Mouse (Mus musculus): ENCODE data around the gene Msmp.
A peak's percentile ranks its signal among the peaks of the same experiment; 100 is the strongest.

Msmp gene

GRCm38 (mm10) chr4:43593453-43593852 lies 9.2 kb upstream of the Msmp start:
- DNase-seq: no peak

DNA sequence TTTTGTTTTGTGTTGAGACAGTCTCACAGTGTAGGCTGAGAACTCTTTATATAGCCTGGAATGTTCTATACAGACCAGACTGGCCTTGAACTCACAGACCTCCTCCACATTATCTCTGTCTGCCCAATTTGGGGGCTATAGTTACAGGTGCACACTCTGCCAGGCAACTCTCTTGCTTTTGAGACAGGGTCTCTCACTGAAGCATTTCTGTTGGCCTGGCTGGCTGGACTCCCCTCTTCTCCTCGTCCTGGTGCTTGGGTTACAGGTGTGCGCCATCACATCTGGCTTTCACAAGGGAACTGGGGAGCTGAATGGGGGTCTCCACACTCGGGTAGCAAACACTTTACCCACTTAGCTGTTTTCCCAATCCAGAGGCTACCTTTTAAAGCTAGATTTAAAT lies 7.7 kb upstream of the Msmp start:
- no peak for DNase-seq

DNA sequence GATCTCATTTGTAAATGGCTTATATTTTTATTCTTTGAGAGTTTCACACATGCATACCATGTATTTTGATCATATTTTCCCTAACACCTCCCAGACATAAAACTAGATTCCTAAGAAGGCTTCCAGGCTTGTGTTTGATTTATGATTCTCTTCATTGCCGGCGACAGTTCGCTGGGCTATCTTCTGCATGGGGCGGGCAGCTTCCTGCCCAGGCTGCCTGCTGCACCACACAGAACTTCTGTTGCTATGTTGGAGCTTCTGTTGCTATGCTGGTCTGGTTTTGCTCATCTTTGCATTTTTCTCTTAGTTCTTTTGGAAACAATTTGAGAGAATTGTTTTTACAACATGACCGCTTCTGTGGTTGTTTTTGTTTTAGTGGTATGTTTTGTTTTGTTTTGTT lies 7.2 kb upstream of the Msmp start:
- DNase-seq: no peak

DNA sequence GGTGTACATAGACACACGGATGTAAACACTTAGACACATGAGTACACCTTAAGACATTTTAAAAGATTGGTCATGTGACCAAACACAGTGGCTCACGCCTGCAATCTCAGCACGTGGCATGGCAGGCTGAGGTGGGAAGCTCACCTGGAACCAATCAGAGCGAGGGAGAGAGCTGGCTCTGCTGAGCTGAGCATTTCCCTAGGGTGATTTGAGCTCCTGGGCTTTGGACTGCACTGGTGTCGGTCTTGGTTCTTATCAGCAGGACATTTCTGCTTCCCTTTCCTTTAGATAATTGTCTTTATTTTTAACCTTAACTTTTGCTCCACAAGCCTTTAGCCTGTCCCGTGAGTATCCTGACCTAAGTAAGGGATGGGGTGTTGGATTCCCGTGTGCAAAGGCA lies 3.4 kb upstream of the Msmp start:
- peak; percentile 46 for DNase-seq

GRCm38 (mm10) chr4:43586411-43586810 lies 2.1 kb upstream of the Msmp start:
- DNase-seq: peak; percentile 89

GRCm38 (mm10) chr4:43585682-43586081 lies 1.4 kb upstream of the Msmp start:
- no peak for DNase-seq

- no peak for DNase-seq
Measured at GRCm38 (mm10) chr4:43583421-43583820, 873 bp downstream of the Msmp start.

- DNase-seq: no peak
Measured at GRCm38 (mm10) chr4:43582241-43582640, 2.1 kb downstream of the Msmp start.

DNA sequence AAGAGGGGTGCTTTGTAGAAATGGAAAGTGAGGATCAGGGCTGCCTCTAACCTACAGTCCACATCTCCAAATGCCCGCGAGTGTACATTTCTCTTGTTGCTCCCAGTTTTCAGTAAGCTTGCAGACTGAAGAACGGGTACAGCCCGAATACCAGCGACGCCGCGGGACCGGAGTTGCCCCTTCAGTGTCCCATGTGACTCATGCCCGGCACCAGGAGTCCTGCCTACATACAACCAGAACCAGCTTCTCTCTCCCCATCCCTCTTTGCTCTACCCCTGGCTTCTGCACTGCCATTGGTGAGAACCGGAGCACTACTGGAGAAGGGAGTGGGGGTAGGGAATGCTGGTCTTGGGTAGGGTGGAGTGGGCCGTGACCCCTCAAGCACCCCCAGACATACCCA lies 2.9 kb downstream of the Msmp start:
- DNase-seq: no peak

DNA sequence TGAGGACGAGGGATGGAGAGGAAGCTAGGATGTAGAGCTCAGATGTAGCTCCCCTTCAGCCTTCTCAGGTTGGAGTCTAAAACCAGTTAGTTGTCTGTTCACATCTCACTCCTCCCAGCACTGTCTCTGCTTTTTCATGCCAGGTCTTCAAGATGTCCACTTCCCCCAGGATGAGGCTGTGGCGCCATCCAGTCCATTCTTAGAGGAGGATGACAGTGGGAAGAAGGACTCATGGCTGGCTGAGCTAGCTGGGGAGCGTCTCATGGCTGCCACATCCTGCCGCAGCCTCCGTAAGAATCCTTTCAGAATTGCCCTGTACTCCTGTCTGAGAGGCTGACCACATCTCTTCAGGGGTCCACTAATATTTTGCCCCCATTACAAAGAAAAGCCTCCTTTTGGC lies 3.6 kb downstream of the Msmp start:
- no peak for DNase-seq

DNA sequence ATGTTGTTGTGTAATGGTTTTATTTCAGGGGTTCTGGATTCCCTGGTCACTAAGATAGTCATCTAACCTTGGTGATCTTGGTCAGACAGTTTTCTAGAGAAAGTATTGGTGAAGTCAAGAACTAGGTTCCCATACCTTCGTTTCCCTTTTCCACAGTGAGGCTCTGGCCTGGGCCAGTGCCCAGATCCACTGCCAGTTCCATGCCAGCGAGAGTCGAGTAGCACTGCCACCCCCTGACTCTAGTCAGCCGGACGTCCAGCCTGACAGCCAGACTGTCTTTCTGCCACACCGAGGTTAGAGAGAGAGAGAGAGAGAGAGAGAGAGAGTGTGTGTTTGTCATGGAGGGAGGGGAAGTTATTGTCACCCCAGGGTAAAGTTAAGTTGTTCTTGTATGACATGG lies 4.6 kb downstream of the Msmp start:
- DNase-seq: no peak

- no peak for DNase-seq
Measured at GRCm38 (mm10) chr4:43579256-43579655, 5.0 kb downstream of the Msmp start.

- DNase-seq: peak; percentile 93
Measured at GRCm38 (mm10) chr4:43578376-43579204, 5.7 kb downstream of the Msmp start, which contains the start of the genes Rgp1 and Gba2. TSS of gene Rgp1 (plus strand) at chr4:43578715. TSS of gene Gba2 (minus strand) at chr4:43578873.

- no peak for DNase-seq
Measured at GRCm38 (mm10) chr4:43577237-43577881, 6.9 kb downstream of the Msmp start.

- no peak for DNase-seq
Measured at GRCm38 (mm10) chr4:43575356-43575755, 8.9 kb downstream of the Msmp start.

DNA sequence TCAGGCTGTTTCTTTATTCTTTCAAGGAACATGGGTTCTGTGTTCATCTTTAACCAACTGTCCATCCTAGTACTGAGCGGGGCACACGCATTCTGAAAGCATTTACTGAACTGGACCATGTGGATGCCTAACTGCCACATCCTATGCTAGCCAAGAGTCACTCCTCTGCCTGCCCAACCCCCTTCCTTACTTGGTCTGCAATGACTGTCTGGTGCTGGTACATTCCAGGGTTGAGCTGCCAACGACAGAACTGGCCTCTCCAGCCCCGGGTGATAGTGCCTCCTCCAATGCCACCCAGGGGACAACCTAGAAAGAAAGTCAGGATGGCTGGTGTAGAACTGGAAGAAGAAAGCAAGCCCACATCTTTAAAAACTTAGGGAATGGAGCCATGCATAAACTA lies 10.7 kb downstream of the Msmp start:
- no peak for DNase-seq

DNA sequence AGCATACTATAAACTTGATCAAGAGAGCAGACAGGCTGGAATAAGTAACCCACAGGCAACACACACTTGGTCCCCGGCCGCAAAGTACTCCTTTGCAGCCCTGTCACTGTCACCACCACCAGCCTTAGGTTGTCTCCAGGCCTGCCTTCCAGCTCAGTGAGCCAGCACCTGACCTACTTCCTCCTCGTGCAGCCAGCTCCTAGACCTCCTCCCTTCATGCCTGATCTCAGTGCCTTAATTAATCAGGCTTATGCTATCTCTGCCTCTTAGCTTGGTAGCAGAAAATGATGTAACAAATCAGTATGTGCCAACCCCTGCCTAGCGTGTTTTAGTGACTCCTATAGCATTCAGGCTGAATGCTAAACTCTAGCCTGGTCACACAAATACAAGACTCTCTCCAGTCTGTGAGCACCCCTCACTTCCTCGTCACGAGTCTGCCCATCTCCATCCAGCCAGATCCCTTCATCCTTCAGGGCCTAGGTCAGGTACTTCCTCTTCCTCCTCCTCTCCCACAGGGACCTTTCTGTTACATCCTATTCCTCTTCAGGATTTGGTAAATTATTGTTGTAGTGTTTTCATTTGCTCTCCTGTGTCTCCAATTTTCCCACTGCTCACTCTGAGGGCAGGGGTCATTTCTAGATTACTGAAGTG lies 12.8 kb downstream of the Msmp start:
- DNase-seq: no peak

DNA sequence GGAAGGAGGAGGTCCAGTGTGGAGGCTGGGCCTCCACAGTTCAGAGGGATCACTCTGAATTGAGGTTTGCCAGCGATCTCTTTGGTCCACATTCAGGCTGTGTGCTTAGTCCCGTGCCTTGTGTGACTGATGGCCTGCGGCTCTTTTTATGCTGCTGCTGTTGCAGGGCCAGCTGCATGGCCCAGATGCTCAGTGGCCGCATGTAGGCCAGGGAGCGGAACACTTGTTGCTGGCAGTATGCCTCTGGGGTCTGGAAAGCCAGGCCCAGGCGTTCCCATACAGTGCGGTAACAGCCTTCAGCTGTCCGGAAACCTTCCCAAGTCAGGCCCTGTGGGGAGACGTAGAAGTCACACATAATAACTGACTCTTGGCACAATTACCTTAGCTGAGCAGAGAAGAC lies 17.2 kb downstream of the Msmp start:
- no peak for DNase-seq

DNA sequence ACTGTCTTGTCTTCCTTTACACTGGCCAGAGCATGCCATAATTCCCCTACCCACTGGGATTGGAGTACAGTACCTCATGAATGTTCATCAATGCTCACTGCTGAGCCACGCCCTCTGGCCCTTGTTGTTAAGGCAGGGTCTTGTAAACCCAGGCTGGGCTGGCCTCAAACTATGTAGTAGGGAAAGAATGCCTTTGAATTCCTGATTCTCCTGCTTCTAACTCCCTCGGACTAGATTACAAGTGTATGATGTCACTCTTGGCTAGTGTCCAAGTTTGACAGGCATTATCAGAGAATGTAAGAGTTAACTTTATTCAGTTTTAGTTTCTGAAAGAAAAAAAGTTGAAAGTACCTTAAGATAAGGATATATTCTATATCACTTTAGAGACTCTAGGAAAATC lies 20.1 kb downstream of the Msmp start:
- no peak for DNase-seq

GRCm38 (mm10) chr4:43563601-43563875 lies 20.8 kb downstream of the Msmp start:
- no peak for DNase-seq

GRCm38 (mm10) chr4:43562769-43563600 lies 21.3 kb downstream of the Msmp start:
- DNase-seq: peak; percentile 28

DNA sequence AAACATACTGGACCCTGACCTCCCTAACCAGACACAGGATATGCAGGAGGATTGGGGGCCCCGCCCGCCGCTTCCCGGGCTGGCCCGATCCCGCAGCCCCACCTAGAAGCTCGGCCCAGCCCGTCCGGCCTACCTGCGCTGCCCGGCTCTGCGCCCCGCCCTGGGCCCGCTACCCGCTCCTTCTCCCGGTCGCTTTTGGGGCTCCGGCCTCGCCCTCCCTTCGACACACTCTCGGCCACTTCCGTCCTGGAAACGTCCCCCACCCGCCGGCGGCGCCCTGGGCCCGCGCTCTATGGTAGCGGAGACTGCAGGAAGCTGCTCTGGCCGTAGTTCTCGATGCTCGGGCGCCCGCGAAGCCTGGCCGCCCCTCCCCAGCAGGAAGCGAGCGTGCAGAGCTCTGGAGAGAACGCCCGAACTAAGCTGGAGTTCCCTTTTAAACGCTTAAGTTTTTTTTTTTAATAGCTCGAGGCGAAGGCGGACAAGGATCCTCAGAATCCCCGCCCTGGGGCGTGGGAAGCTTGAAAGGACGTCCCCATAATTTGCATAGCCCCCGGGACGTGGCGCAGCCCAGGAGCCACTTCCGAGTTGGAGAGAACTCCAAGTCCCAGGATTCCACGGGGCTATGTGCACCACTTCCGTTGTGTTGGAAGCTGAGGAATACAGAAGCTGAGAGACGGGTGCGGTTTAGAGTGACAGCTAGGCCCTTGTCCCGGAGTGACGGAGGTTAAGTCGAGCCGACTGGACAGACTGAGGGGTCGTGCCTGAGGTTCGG lies 22.1 kb downstream of the Msmp start, which contains the start of the genes Creb3 and Tln1:
TSS of gene Creb3 (plus strand) at position 336 of the 772 bp plus-strand sequence.
TSS of gene Tln1 (minus strand) at position 695 of the 772 bp plus-strand sequence.
- DNase-seq: peak; percentile 98
